Mouse (Mus musculus) midbrain, embryonic 14.5 days (tissue): ENCODE data around the gene Pom121. TPM values are rescaled to one million over a fixed set of nuclear protein-coding genes. Genes with fewer than 3 reads are reported as not detected.

Source experiments
- ATAC-seq: fragments of 200-750 bp; cut with Nextera tagmentation; 2 replicates; pipeline ENCODE4 v1.8.0; 2017; ENCODE audit warnings: moderate number of reproducible peaks, moderate library complexity; ENCODE audit not compliant: low FRiP score, low TSS enrichment
- DNase-seq: peaks from one replicate; pipeline ENCODE4 v3.0.0-alpha.2; 2015
- H3K27ac ChIP-seq: fragments of 300-500 bp; sonication (generic); replicated peaks from 2 replicates; pipeline ENCODE4 v1.5.1; 2014; ENCODE audit warnings: mild to moderate bottlenecking, low read depth, low read length, moderate library complexity
- H3K27me3 ChIP-seq: fragments of 300-500 bp; sonication (generic); 2 replicates; pipeline ENCODE4 v1.6.1; 2014; ENCODE audit warnings: low read length, control low read depth, mixed read lengths; ENCODE audit not compliant: control insufficient read depth, insufficient read depth
- H3K36me3 ChIP-seq: fragments of 300-500 bp; sonication (generic); 2 replicates; pipeline ENCODE4 v1.6.1; 2014; ENCODE audit warnings: low read length, control low read depth; ENCODE audit not compliant: control insufficient read depth, insufficient read depth
- H3K4me1 ChIP-seq: fragments of 300-500 bp; sonication (generic); 2 replicates; pipeline ENCODE4 v1.6.1; 2014; ENCODE audit warnings: mild to moderate bottlenecking, antibody characterized with exemption, low read length, control low read depth; ENCODE audit not compliant: control insufficient read depth, insufficient read depth
- H3K4me2 ChIP-seq: fragments of 300-500 bp; sonication (generic); 2 replicates; pipeline ENCODE4 v1.6.1; 2014; ENCODE audit warnings: mild to moderate bottlenecking, low read length, moderate library complexity
- H3K4me3 ChIP-seq: fragments of 300-500 bp; sonication (generic); replicated peaks from 2 replicates; pipeline ENCODE4 v1.5.1; 2014; ENCODE audit warnings: low read depth, low read length
- H3K9ac ChIP-seq: fragments of 300-500 bp; sonication (generic); replicated peaks from 2 replicates; pipeline ENCODE4 v1.6.1; 2014; ENCODE audit warnings: mild to moderate bottlenecking, low read length, moderate library complexity
- H3K9me3 ChIP-seq: fragments of 300-500 bp; sonication (generic); 2 replicates; pipeline ENCODE4 v1.6.1; 2016; ENCODE audit warnings: low read length, control low read depth, mixed read lengths; ENCODE audit not compliant: control insufficient read depth
- WGBS: fragments of 180-500 bp; shearing (Covaris S2); extraction: QIAGEN DNeasy Blood & Tissue Kit; methylation state at CpG from one replicate; pipeline ENCODE4 v1.1.7; 2014; 5-methylcytosine and 5-hydroxymethylcytosine counted together
- microRNA-seq: library from miRNA; unstranded; fragments of <30 nt; microRNA quantifications from one replicate; pipeline ENCODE4, GENCODE M21; 2016
- polyA plus RNA-seq: library from polyadenylated mRNA; unstranded; fragments of >200 nt; fragmentation: Nextera tagmentation; extraction: Ambion mirVana; gene quantifications from 2 replicates; pipeline ENCODE4 v1.2.1, GENCODE M21; 2014

Pom121 gene
- polyA plus RNA-seq, 1 experiment from 2014 or later = 15.2 TPM

DNA sequence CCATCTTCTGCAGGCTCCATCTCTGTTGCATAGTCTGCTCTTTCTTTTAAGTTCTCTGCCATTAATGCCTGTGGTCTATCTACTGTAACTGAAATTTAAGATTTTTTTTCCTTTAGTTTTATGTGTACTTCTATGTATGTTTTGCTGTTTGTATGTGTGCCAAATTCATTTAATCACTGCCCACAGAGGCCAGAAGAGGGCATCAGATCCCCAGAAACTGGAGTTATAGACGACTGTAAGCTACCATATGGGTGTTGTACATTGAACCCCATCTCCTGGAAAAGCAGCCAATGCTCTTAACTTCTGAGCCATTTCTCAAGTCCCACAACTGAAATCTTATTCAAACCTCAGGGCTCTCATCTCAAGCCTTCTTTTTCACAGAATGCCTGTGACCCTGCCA lies 47.9 kb downstream of the Pom121 start:
- no peak overlapping the region for H3K4me3 ChIP-seq
- no peak for ATAC-seq

DNA sequence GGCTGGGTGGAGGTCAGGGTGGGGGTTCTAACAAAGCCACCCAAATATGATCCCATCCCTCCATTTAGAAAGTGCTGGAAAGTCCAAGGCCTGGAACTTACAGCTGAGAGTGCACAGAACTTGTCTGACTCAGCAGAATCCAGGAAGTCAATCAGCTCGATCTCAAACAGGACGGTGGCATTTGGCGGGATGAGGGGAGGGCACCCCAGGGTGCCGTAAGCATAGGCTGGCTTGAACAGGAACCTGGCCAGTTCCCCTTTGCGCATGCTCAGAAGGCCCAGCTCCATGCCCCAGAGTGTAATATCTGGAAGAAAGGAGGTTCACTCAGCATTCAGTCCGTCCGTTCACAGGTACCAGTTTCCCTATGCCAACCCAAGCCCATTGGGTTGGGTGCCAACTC lies 48.4 kb downstream of the Pom121 start:
- 77% methylated on average over 7 of the region's 7 CpGs for WGBS
- H3K27ac ChIP-seq = no peak overlapping the region
- H3K9me3 ChIP-seq = peaks cover 5% of the 10 kb centered on the region; the same call in 1 of the 2 replicates
- ATAC-seq (no peak), DNase-seq (no peak)
- H3K36me3 ChIP-seq = no peaks in the 10 kb centered on the region
- H3K4me2 ChIP-seq = no peak overlapping the region
- H3K4me3 ChIP-seq = no peak overlapping the region
- H3K9ac ChIP-seq = no peak overlapping the region
- no peaks in the 10 kb centered on the region for H3K27me3 ChIP-seq
- H3K4me1 ChIP-seq = no peaks in the 10 kb centered on the region

More for the DNA sequence above, 47.9 kb downstream of the Pom121 start:
- 32% methylated on average over 1 of the region's 1 CpGs for WGBS
- H3K27me3 ChIP-seq = no peaks in the 10 kb centered on the region
- no peak overlapping the region for H3K27ac ChIP-seq
- H3K9me3 ChIP-seq = peaks cover 5% of the 10 kb centered on the region; the same call in 1 of the 2 replicates
- H3K4me2 ChIP-seq = no peak overlapping the region
- H3K36me3 ChIP-seq = no peaks in the 10 kb centered on the region
- no peak overlapping the region for H3K9ac ChIP-seq
- DNase-seq = peak; percentile 8
- no peaks in the 10 kb centered on the region for H3K4me1 ChIP-seq

DNA sequence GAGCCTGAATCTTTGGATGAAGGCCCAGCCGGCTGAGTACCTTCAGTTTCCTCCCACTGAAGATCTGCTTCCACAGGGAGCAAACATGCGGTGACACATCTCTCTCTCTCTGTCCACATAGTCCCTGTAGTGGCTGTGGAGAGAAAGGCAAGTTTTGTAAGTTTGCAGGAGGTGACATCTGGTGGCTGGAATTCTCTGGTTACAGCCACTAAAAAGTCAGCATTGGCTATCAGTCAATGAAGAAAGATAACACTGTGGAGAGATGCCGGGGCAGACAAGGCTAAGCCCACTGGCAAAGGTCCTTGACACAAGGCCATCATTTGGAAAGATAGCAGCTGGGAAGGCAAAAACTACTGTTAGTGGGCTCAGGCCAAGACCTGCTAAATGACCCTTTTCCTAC lies 56.8 kb downstream of the Pom121 start:
- H3K9me3 ChIP-seq = no peaks in the 10 kb centered on the region
- H3K27me3 ChIP-seq = no peaks in the 10 kb centered on the region
- H3K27ac ChIP-seq = no peak overlapping the region
- no peaks in the 10 kb centered on the region for H3K4me1 ChIP-seq
- H3K36me3 ChIP-seq = no peaks in the 10 kb centered on the region
- DNase-seq (peak; percentile 13), ATAC-seq (no peak)
- WGBS = 81% methylated on average over 3 of the region's 3 CpGs
- H3K4me2 ChIP-seq = no peak overlapping the region
- H3K9ac ChIP-seq = no peak overlapping the region
- no peak overlapping the region for H3K4me3 ChIP-seq

DNA sequence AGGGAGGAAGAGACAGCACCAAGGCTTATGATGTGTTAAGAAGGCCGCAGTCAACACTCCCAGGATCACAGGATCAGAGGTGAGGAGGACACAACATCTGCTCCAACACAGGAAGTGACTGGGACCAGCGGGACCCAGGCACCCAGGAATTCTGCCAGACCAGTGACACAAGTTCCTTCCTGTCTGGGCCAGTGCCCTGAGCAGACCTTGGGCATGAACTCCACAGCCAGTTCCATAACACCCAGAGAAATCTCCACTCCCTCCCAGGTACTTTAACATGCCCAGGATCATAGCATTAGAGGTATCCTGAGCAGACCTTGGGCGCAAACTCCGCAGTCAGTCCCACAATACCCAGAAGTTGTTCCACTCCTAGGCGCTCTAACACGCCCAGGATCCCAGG lies 63.2 kb downstream of the Pom121 start:
- 87% methylated on average over 6 of the region's 6 CpGs for WGBS
- no peak overlapping the region for H3K9ac ChIP-seq
- no peaks in the 10 kb centered on the region for H3K4me1 ChIP-seq
- H3K36me3 ChIP-seq = no peaks in the 10 kb centered on the region
- DNase-seq = no peak
- no peaks in the 10 kb centered on the region for H3K27me3 ChIP-seq
- no peak overlapping the region for H3K4me3 ChIP-seq
- H3K9me3 ChIP-seq = no peaks in the 10 kb centered on the region
- no peak for ATAC-seq
- H3K4me2 ChIP-seq = no peak overlapping the region
- H3K27ac ChIP-seq = no peak overlapping the region

DNA sequence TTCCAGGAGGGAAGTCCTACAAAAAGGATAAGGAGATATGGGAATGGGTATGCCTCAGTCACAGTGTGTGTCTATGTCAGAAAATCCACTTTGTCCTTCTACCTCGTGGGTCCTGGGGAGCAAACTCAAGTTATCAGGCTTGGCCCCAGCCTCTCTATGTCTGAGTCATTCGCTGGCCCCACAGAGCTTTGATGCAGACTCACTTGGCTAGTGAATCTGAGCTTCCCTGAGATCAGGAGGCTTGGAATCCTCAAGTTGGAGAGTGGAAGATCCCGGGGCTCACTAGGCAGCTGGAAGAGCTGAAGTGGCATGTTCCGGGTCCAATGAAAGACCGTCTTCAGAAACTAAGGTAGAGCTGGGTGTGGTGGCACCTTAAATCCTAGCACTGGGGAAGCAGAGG lies 64.1 kb downstream of the Pom121 start:
- whole genome bisulfite sequencing = 84% methylated on average over 5 of the region's 5 CpGs
- no peak for ATAC-seq

GRCm38 (mm10) chr5:135329471-135329870 lies 64.9 kb downstream of the Pom121 start:
- WGBS = 86% methylated on average over 4 of the region's 4 CpGs
- no peaks in the 10 kb centered on the region for H3K9me3 ChIP-seq
- no peak overlapping the region for H3K27ac ChIP-seq
- no peaks in the 10 kb centered on the region for H3K4me1 ChIP-seq
- ATAC-seq (no peak), DNase-seq (no peak)
- no peak overlapping the region for H3K4me3 ChIP-seq
- H3K9ac ChIP-seq = no peak overlapping the region
- no peaks in the 10 kb centered on the region for H3K27me3 ChIP-seq
- no peaks in the 10 kb centered on the region for H3K36me3 ChIP-seq
- H3K4me2 ChIP-seq = no peak overlapping the region

More for the DNA sequence above, 64.1 kb downstream of the Pom121 start:
- no peak overlapping the region for H3K9ac ChIP-seq
- no peak for DNase-seq
- no peaks in the 10 kb centered on the region for H3K27me3 ChIP-seq
- no peak overlapping the region for H3K4me3 ChIP-seq
- H3K27ac ChIP-seq = no peak overlapping the region
- H3K36me3 ChIP-seq = no peaks in the 10 kb centered on the region
- no peak overlapping the region for H3K4me2 ChIP-seq
- H3K9me3 ChIP-seq = no peaks in the 10 kb centered on the region
- H3K4me1 ChIP-seq = no peaks in the 10 kb centered on the region

Small RNA genes within 50 kb of the gene (microRNA-seq; reads per million reads assigned to microRNA genes)
- gene Mir7033 = 1.6 reads per million, percentile 6 among the genes with 10 or more reads in this experiment

Other genes starting within 250 kb of the Pom121 start
- gene Tbl2, start 244.9 kb downstream of the Pom121 start, polyA plus RNA-seq = 10.7 and 15.3 TPM in 2 replicates
- 38.8 and 43.0 TPM in 2 replicates for gene Bcl7b, start 226.3 kb downstream of the Pom121 start, polyA plus RNA-seq
- 30.1 and 43.9 TPM in 2 replicates for gene Baz1b, start 207.3 kb downstream of the Pom121 start, polyA plus RNA-seq
- gene Fzd9, start 143.3 kb downstream of the Pom121 start, polyA plus RNA-seq = 8.7 and 11.9 TPM in 2 replicates
- 0.38 TPM in 1 of 2 replicates, not detected in the other for gene Fkbp6, start 44.5 kb downstream of the Pom121 start, polyA plus RNA-seq
- not detected in 2 replicates for gene Trim50, start 41.3 kb downstream of the Pom121 start, polyA plus RNA-seq
- 21.9 and 30.9 TPM in 2 replicates for gene Nsun5, start 24.6 kb downstream of the Pom121 start, polyA plus RNA-seq
- 28.3 and 42.0 TPM in 2 replicates for gene Hip1, start 150.6 kb upstream of the Pom121 start, polyA plus RNA-seq
- gene Ccl26, start 169.0 kb upstream of the Pom121 start, polyA plus RNA-seq = not detected in 2 replicates
- 4.1 TPM in 1 of 2 replicates, not detected in the other for gene Ccl24, start 178.5 kb upstream of the Pom121 start, polyA plus RNA-seq
- 94.0 and 99.5 TPM in 2 replicates for gene Rhbdd2, start 238.1 kb upstream of the Pom121 start, polyA plus RNA-seq